ENCODE assay signal across 8 mouse cellular contexts in genomic region chr2:31024618-31025370, GRCm38 (mm10). TPM values are rescaled to one million over a fixed set of nuclear protein-coding genes. Genes with fewer than 3 reads are reported as not detected.
DNase-seq lines count a peak whose midpoint lies in the region; ATAC-seq and TF ChIP-seq lines count a peak whose summit lies in the region.

No protein-coding gene starts in this region.

- H3K4me2 ChIP-seq in forebrain, postnatal 0 days (ENCODE audit: low read depth), result no peak overlapping the region
- no peak overlapping the region for H3K4me2 ChIP-seq in intestine, embryonic 14.5 days (ENCODE audit: low read length)
- H3K4me2 ChIP-seq in midbrain, embryonic 14.5 days (ENCODE audit: low read length), result no peak overlapping the region

- no peak overlapping the region for H3K4me3 ChIP-seq in forebrain, postnatal 0 days (ENCODE audit: low read depth, low read length)
- no peak overlapping the region for H3K4me3 ChIP-seq in intestine, embryonic 14.5 days (ENCODE audit: low read depth, low read length)
- H3K4me3 ChIP-seq in midbrain, embryonic 14.5 days (replicated peaks; ENCODE audit: low read depth, low read length), result no peak overlapping the region

- H3K4me1 ChIP-seq in forebrain, postnatal 0 days (ENCODE audit: insufficient read depth), result no peaks in the 10 kb centered on the region
- no peaks in the 10 kb centered on the region for H3K4me1 ChIP-seq in intestine, embryonic 14.5 days (replicated peaks; ENCODE audit: control insufficient read depth, insufficient read depth, low read length)
- H3K4me1 ChIP-seq in midbrain, embryonic 14.5 days (ENCODE audit: control insufficient read depth, insufficient read depth, low read length), result no peaks in the 10 kb centered on the region

- H3K27ac ChIP-seq in forebrain, postnatal 0 days (ENCODE audit: low read depth, low read length), result no peak overlapping the region
- H3K27ac ChIP-seq in intestine, embryonic 14.5 days (ENCODE audit: low read depth), result no peak overlapping the region
- no peak overlapping the region for H3K27ac ChIP-seq in midbrain, embryonic 14.5 days (replicated peaks; ENCODE audit: low read depth, low read length)

- peaks cover 58% of the 10 kb centered on the region for H3K36me3 ChIP-seq in forebrain, postnatal 0 days (ENCODE audit: insufficient read depth)
- H3K36me3 ChIP-seq in intestine, embryonic 14.5 days (ENCODE audit: control insufficient read depth, insufficient read depth, low read length), result peaks cover 33% of the 10 kb centered on the region
- peaks cover 48% of the 10 kb centered on the region for H3K36me3 ChIP-seq in midbrain, embryonic 14.5 days (ENCODE audit: control insufficient read depth, insufficient read depth, low read length)

- no peak overlapping the region for H3K9ac ChIP-seq in forebrain, postnatal 0 days
- H3K9ac ChIP-seq in intestine, embryonic 14.5 days (ENCODE audit: low read length), result no peak overlapping the region
- no peak overlapping the region for H3K9ac ChIP-seq in midbrain, embryonic 14.5 days (replicated peaks; ENCODE audit: low read length)

- DNase-seq in ovary, postnatal 10 days (ENCODE audit: low spot score), result peak; percentile 27
- DNase-seq in ovary, adult 18-20 months (ENCODE audit: low spot score), result no peak
- peak; percentile 29 for DNase-seq in c-Kit-negative CD71-positive TER-119-positive erythroid progenitor cells, embryonic 14.5 days (ENCODE audit: low read depth, low spot score)
- DNase-seq in forebrain, postnatal 0 days, result peak; percentile 74
- DNase-seq in intestine, embryonic 14.5 days (ENCODE audit: low spot score), result peak; percentile 76
- peak; percentile 42 to 51 for DNase-seq in left cerebral cortex, postnatal 36 days (ENCODE audit: low spot score in 2 of 2)
- peak; percentile 79 for DNase-seq in midbrain, embryonic 14.5 days
- DNase-seq in spleen, postnatal 10 days (ENCODE audit: low spot score in 2 of 2), result peak; percentile 50 to 66

- no peaks in the 10 kb centered on the region for H3K9me3 ChIP-seq in forebrain, postnatal 0 days (ENCODE audit: low read length)
- no peaks in the 10 kb centered on the region for H3K9me3 ChIP-seq in intestine, embryonic 14.5 days (ENCODE audit: control insufficient read depth, low read length)
- no peaks in the 10 kb centered on the region for H3K9me3 ChIP-seq in midbrain, embryonic 14.5 days (ENCODE audit: control insufficient read depth, low read length)

- TF ChIP-seq CTCF in forebrain, postnatal 0 days (IDR thresholded peaks at IDR 0.05; ENCODE audit: low read depth), result peak; percentile 92

- no peaks in the 10 kb centered on the region for H3K27me3 ChIP-seq in forebrain, postnatal 0 days (ENCODE audit: insufficient read depth, low read length)
- H3K27me3 ChIP-seq in intestine, embryonic 14.5 days (replicated peaks; ENCODE audit: control insufficient read depth, insufficient read depth, low read length), result no peaks in the 10 kb centered on the region
- no peaks in the 10 kb centered on the region for H3K27me3 ChIP-seq in midbrain, embryonic 14.5 days (ENCODE audit: control insufficient read depth, insufficient read depth, low read length)

- intact Hi-C loops in left cerebral cortex, postnatal 36 days (cut with DNase I), result loop anchor here (5.0 kb wide), 2 partner anchors 43 to 128 kb away; partner anchors contain the start of gene Gpr107

- ATAC-seq in forebrain, postnatal 0 days, result peak; percentile 82
- peak; percentile 24; the same call in 1 of the 2 replicates for ATAC-seq in intestine, embryonic 14.5 days (replicated peaks; ENCODE audit: low FRiP score, low TSS enrichment, low read depth)
- no peak for ATAC-seq in midbrain, embryonic 14.5 days (ENCODE audit: low FRiP score, low TSS enrichment)

- WGBS in forebrain, postnatal 0 days, result 28% methylated on average over 5 of the region's 5 CpGs
- WGBS in intestine, embryonic 14.5 days, result 31% methylated on average over 5 of the region's 5 CpGs
- 30% methylated on average over 5 of the region's 5 CpGs for WGBS in midbrain, embryonic 14.5 days

RNA-seq across cellular contexts. Expression of gene Usp20, which starts 42.7 kb away (rescaled TPM):
- 37.9 and 38.1 TPM in 2 replicates for total RNA-seq in forebrain, postnatal 0 days (2014; rRNA removed)
- 23.7 and 31.9 TPM in 2 replicates for polyA plus RNA-seq in forebrain, postnatal 0 days (2015; fragmentation: Nextera tagmentation; extraction: Ambion mirVana)
- polyA plus RNA-seq in intestine, embryonic 14.5 days (2014; fragmentation: Nextera tagmentation; extraction: Ambion mirVana), result 11.1 and 15.4 TPM in 2 replicates
- 10 to 100 TPM; 74.1 to 80.2 TPM for total RNA-seq in left cerebral cortex, postnatal 36 days (2021)
- polyA plus RNA-seq in midbrain, embryonic 14.5 days (2014; fragmentation: Nextera tagmentation; extraction: Ambion mirVana), result 28.5 and 35.8 TPM in 2 replicates

RNA-seq across cellular contexts. Expression of gene BC005624, which starts 42.8 kb away (rescaled TPM):
- 43.3 and 47.1 TPM in 2 replicates for total RNA-seq in forebrain, postnatal 0 days (2014; rRNA removed)
- polyA plus RNA-seq in forebrain, postnatal 0 days (2015; fragmentation: Nextera tagmentation; extraction: Ambion mirVana), result 76.1 and 84.6 TPM in 2 replicates
- 45.3 and 51.6 TPM in 2 replicates for polyA plus RNA-seq in intestine, embryonic 14.5 days (2014; fragmentation: Nextera tagmentation; extraction: Ambion mirVana)
- total RNA-seq in left cerebral cortex, postnatal 36 days (2021), result 10 to 100 TPM; 63.9 to 66.9 TPM
- 68.2 and 78.7 TPM in 2 replicates for polyA plus RNA-seq in midbrain, embryonic 14.5 days (2014; fragmentation: Nextera tagmentation; extraction: Ambion mirVana)

RNA-seq across cellular contexts. Expression of gene Tor1a, which starts 57.1 kb away (rescaled TPM):
- 53.6 and 71.6 TPM in 2 replicates for total RNA-seq in forebrain, postnatal 0 days (2014; rRNA removed)
- polyA plus RNA-seq in forebrain, postnatal 0 days (2015; fragmentation: Nextera tagmentation; extraction: Ambion mirVana), result 97.3 and 105 TPM in 2 replicates
- polyA plus RNA-seq in intestine, embryonic 14.5 days (2014; fragmentation: Nextera tagmentation; extraction: Ambion mirVana), result 69.4 and 69.6 TPM in 2 replicates
- total RNA-seq in left cerebral cortex, postnatal 36 days (2021), result 10 to 100 TPM; 36.7 to 46.5 TPM
- polyA plus RNA-seq in midbrain, embryonic 14.5 days (2014; fragmentation: Nextera tagmentation; extraction: Ambion mirVana), result 81.2 and 89.5 TPM in 2 replicates
